Mouse (Mus musculus) ovary, postnatal 10 days (tissue): Measurements from ENCODE around the gene Rdh16.
"Not testable (repeated sequence)": the region's sequence is repeated elsewhere in the genome, so short reads cannot be mapped to it uniquely, and the experiment has no call there.

Experiments used
- DNase-seq: peaks from one replicate; pipeline ENCODE4 v3.0.0; 2022; ENCODE audit warnings: low spot score

The Rdh16 gene

DNA sequence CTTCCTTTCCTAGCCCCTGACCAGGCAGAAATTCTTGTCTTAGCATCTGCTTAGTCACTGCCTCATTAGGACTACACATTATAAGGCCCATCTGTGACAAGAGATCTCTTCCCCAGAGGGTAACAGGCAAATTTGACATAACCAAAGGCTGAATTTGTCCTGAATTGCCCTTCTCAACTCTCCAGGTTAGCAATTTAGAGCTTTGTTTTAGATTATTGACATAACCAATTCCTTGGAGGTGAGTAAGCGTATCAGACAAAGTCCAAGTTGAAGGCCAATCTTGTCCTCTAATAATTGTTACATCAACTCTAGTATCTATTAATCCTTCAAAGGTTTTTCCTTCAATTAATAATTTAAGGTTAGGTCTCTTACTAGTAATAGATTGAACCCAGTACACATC lies 33.2 kb downstream of the Rdh16 start:
- not testable (repeated sequence) for DNase-seq

DNA sequence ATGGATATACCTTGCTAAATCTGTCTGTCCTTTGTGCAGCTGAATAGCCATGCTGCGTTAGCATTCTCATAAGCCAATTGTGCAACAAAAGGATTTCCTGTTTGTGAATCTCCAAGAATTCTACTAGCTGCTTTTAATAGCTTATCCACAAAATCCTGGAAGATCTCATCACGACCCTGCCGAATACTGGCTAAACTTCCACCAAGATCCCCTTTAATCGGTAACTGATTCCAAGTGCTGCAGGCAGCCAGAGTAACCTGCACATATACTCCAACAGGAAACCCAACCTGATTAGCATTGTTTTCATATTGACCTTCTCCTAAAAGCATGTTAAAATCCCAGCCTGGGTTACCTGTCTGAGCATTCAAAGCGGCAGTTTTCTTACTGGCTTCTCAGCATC lies 34.3 kb downstream of the Rdh16 start:
- DNase-seq = no peak

DNA sequence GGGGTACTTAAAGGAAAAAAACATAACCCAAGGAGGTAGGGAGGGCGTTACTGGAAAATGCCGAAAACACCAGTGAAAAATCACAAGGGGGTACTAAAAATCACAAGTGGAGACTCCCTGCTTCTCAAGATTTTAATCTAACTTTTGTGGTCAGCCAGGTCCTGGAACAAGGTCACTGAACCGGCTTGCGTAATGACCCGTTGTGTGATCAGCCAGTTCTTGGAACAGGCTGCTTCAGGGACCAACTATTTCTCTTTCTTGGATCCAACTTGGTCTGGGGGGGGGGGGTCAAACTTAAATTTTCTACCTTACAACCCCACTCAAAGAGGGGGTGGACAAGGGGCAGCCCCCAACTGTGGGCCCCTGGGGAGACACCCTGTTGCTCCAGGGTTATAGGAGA lies 36.8 kb downstream of the Rdh16 start:
- DNase-seq = not testable (repeated sequence)

DNA sequence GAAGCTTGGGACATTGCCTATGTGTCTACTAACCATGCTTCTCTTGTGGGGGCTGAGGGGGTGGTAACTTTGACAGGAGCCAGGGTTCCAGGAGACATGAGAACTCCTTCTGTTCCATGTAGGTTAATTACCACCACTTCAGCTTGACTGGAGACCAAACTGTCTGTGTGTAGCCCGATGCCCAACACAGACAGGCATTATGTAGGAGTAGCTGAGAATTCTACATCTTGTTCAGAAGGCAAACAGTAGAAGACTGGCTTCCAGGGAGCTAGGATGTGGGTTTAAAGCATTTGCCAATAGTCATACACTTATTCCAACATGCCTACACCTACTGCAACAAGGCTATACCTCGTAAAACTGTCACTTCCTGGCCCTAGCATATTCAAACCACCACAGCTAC lies 37.6 kb downstream of the Rdh16 start:
- no peak for DNase-seq

DNA sequence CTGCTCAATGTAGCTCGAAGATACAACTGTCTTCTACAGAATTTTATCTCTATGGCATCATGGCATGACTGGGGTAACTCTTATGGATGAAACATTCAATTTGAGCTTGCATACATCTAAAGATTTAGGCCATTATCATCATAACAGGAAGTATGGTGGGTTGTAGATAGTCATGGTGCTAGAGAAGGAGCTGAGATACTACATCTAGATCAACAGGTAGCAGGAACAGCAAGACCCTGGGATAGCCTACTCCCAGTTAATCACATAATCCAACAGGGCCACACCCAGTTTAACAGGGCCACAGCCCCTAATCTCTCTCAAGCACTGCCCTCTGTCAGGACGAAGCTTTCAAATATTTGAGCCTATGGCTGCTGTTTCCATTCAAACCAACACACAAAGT lies 39.8 kb downstream of the Rdh16 start:
- no peak for DNase-seq

DNA sequence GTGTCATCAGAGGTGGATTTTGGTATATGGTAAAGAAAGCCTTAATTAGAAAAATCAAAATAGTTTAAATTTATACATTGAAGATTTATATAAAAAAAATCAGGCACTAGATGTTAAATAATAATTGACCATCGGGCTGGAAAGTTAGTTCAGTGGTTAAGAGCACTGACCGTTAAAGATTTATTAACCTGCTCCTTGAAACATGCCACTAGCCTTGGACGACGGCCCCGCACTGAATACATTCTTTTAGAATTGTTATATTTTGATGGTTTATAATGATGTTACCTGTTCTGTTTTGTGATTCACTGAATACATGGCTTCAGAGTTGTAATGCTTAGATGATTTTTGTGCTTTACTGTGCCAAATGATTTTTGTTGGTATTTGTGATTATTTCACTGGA lies 45.0 kb downstream of the Rdh16 start:
- DNase-seq = not testable (repeated sequence)

DNA sequence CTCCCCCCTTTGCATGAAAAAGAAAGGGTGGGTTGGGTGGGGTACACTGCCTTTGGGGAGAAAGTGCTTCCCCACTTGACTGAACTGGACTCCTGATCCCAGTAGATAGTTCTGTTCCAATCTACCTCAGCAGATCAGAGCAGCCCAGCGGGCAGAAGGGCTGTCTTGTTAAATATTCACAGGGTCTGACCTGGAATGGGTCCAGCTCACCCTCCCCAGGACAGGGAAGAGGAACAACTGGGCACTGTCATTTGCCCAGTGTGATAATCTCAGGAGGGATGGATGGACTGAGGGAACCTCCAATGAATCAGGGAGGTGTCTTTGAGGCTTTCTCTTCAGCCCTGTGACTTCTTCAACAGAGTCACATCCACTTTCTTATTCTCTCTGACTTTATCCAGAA lies 47.1 kb downstream of the Rdh16 start:
- DNase-seq = no peak

DNA sequence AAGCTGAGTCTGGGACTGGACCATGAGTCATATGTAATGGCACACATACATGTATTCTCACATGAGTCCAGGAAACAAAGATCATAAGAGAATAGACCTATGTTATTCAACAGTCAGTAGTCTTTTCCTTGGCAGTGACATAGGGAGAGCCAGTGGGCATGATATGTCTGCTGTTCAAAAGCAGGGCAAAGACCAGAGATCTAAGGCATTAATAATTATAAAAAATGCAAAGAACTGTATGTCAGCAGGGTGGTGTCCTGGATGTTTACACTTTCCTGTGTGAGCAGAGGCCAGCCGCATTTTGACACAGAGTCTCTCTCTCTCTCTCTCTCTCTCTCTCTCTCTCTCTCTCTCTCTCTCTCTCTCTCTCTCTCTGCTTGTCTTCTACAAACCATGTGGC lies 48.7 kb downstream of the Rdh16 start, which contains the start of gene Rdh19:
TSS of gene Rdh19 (plus strand) at position 301 of the 400 bp plus-strand sequence.
- no peak for DNase-seq

DNA sequence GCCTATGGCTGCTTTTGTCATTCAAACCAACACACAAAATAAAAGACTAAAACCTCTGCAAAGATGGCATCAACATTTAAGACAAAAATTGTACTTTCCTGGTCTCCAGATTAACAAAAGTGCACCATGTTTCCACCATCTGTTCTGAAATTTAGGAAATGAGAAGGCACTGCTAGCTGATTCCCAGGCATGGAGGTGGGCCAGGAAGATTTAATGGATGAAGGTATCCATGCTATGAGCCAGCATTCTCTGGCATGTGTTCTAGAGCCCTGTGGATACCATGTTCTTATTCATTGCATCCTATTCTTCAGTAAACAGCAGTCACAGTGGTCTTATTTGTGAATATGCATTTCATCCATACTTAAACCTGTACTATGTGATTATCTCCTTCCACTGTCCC lies 55.4 kb downstream of the Rdh16 start:
- no peak for DNase-seq

DNA sequence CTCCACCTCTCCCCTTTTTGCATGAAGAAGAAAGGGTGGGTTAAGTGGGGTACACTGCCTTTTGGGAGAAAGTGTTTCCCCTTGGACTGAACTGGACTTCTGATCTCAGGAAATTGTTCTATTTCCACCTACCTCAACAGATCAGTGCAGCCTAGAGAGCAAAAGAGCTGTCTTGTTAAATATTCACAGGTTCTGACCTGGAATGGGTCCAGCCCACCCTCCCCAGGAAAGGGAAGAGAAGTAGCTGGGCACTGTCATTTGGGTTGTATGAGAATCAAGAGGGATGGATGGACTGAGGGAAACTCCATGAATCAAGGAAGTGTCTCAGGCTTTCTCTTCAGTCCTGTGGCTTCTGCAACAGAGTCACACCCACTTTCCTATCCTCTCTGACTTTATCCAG lies 64.0 kb downstream of the Rdh16 start:
- no peak for DNase-seq

DNA sequence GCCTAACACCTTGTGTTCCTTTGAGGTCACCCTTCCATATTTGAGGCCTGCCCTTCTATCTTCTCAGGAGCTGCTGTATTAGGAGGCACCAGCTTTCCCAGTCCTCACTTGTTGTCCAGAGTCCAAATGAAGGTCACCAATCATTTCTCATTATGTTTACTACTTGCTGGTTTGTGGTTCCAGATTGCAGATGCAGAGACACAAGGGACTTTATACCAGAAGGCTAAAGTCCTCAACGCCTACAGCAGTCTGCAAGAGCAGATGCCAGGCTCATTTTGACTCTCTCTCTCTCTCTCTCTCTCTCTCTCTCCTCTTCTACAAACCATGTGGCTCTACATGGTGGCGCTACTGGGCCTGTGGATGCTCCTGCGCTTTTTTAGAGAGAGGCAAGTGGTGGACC lies 65.3 kb downstream of the Rdh16 start, which contains the start of gene Rdh16f2:
TSS of gene Rdh16f2 (plus strand) at position 243 of the 400 bp plus-strand sequence.
- DNase-seq = no peak

DNA sequence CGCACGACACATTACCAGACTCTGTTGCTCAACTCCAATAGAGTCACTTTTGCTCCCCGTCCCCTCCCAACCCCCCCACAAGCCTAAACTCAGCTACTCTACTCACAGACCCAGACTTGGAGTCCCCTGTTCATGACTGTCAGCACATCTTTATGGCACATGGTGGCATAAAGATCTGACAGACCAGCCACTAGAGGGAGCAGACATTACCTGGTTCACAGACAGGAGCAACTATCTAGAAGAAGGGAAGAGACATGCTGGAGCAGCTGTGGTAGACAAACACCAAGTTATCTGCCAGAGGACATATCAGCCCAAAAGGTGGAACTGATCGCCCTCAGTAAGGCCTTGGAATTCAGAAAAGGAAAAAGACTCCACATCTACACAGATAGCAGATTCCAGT lies 71.5 kb downstream of the Rdh16 start:
- no peak for DNase-seq

DNA sequence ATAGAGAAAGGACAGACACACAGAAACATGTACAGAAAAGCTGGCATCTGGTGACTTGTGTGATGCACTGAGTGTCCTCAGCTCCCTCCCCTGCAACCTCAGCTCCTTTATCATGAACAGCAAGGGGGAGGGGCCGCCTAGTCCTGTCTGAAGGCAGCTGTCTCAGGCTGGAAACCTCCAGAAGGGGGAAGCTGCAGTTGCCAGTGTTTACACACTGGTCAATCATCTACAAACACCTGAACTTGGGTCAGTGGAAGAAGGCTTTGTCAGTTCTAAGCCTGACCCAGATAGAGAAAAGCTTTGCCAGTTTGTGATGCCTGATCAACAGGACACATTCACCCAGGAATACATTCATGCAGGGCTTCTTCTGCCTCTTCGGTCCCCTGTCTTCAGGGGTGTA lies 76.7 kb downstream of the Rdh16 start:
- no peak for DNase-seq

DNA sequence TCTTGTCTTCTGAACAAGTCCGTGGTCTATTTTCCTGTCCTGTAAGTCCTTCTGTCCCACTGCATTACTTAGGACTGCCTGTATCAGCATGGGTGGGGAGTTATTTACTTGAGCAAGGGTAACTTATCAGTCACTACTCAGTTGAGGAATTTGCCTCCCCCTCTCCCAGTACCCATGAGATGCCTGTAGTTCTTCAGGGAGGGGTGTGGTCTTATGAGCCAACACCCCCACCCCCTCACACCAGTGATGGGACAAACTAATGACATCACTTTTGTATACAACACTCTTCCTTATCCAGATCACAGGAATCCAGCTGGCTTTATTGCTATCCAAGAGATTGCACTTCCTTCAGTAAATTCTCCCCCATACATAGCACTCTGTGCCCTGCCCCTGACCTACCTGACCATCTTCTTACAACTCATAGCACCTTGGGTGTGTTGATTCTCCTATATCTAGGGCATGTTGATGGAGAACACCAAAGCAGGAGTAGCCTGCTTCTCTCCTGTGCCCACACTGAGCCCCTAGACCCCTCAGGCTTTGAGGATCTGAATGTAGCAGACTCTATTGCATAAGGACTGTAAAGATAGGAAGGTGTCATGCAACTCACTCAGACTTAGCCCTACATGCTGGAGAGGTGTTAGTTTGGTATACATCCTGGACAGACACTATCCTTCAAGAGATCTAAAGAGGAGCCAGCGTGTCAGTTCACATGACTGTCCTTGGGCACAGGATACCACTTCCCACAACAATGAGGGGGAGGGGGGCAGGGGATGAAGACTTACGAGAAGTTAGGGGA lies 77.5 kb downstream of the Rdh16 start:
- no peak for DNase-seq

DNA sequence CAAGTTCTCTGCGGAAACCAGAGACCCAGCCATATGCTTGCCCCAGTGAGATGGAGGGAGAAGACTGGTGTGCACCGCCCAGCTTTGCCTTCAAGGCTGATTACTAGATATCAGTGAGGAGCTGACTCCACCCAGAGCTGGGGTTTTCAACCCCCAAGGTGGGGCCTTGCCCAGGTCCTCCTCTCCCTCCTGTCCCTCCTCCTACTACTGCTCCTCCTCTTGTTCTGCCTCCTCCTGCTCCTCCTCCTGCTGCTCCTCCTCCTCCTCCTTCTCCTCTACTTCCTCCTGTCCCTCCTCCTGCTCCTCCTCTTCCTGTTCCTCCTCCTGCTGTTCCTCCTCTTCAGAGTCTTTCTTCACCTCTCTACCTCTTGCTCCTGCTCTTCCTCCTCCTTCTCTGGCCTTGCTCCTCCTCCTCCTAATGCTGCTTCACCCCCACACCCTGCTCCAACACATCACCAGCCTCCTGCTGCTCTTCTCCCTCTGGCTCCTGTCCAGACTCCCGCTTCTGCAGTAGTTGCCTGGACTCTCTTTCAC lies 78.3 kb downstream of the Rdh16 start:
- no peak for DNase-seq

DNA sequence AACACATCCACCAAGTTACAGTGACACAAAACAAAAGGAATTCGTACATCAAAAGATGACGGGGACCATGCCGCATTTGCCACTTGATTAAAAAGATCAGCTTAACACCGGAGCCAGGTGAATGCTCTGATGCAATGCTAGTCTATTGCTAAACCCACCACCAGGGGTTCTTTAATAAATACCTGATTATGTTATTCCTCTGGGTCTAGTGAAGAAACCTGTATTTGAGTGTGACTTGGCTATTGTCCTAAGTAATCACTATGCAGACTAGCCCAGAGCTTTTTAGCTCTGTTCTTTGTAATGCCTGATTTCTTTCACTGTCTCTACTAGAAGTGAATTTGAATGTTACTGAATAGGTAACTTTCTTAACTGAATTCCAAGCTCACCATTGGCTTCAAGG lies 80.1 kb downstream of the Rdh16 start:
- no peak for DNase-seq

DNA sequence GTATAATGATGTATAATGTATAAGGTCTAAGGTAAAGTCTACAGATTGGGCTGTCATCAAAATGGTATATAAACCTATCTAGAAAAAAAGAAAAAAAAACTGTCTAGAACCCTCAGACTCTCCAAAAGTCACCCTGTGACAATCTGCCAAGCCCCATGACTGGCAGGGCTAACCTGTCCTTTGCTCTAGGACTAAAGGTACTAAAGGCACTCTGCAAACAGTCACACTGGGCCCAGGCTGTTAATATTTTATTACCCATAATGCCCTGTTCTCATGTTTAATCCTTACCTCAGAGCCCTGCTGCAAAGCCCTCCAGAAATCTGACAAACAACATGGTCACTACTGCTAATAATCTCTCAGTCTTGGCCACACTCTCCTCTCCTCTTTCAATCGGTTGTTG lies 85.6 kb downstream of the Rdh16 start:
- DNase-seq = no peak

DNA sequence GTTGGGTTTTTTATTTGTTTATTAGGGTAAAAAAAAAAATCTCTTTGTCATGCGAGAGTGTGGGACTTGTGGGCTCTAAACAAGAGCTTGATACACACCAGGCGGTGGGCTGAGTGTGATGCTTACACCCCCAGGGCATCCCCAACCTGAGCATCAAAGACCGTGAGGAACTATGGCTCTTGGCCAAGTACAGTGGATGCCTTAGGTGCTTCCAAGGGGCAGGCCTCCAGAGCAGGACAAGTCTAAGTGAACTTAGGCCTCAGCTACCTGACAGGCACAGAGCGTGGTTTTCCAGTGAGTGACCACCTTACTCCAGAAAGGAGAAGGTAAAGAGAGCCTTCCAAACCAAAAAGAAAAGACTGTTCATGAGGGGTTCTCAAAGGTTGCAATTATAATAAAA lies 86.0 kb downstream of the Rdh16 start:
- DNase-seq = no peak

DNA sequence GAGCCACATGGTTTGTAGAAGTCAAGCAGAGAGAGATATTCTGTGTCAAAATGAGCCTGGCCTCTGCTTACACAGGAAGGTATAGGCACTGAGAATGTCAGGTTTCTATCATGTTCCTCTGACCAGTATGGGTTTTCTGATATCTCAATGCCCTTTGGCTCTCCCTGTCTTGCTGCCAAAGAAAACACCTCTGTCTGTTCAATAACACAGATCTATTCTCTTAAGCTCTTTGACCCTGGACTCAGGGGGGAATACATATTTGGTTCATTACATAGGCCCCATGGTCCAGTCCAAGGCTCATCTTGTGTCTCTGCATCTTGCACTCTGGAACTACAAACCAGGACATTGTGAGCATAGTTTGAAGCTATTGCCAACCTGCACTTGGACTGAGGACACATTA lies 87.7 kb downstream of the Rdh16 start, which contains the start of gene Rdh7:
TSS of gene Rdh7 (minus strand) at position 213 of the 400 bp plus-strand sequence.
- DNase-seq = no peak

DNA sequence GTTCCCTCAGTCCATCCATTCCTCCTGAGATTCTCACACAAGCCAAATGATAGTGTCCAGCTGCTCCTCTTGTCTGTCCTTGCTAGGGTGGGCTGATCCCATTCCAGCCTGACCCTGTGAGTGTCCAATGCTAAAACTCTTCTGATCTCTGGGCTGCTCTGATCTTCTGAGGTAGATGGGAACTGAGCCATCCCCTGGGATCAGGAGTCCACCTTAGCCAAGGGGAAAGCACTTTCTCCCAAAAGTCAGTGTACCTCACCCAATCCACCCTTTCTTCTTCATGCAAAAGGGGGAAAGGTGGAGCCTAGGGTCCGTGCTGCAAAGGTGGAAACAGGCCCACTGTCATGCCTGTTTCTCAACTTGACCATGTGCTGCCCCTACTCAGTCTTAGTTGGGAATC lies 90.5 kb downstream of the Rdh16 start:
- no peak for DNase-seq

DNA sequence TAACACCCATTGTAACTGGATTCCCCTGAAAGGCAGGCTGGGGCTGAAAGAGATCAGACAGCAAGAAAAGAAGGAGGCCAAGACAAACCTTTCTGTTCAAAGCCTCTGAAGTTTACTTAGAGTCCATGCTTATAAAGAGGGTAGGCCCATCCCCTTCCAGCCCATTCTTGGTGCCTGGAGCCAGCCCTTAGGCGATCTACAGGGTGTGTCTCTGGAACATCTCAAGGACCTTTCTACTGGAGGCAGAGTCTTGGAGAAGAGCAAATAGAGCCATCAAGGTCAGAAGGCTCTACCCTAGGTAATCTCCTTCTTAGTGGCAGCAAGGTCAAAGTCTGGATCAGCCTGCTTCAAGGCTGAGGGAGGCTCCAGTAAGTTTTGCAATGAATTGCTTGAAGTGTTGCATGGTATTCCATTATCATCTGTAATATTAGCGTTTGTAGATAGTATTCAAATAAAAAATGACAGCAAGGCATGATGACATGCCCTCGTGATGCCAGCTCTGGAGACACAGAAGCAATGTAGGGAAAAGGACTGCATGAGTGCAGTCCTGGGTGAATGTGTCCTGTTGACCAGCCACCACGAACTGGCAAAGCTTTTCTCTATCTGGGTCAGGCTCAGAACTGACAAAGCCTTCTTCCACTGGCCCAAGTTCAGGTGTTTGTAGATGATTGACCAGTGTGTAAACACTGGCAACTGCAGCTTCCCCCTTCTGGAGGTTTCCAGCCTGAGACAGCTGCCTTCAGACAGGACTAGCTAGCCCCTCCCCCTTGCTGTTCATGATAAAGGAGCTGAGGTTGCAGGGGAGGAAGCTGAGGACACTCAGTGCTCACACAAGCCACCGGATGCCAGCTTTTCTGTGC lies 92.4 kb downstream of the Rdh16 start:
- DNase-seq = not testable (repeated sequence)
